Mouse (Mus musculus) testis, adult 2 months (tissue): Measurements from ENCODE around the gene Olfr725. TPM values are rescaled to one million over a fixed set of nuclear protein-coding genes. Genes with fewer than 3 reads are reported as not detected.

Experiments
- H3K27ac ChIP-seq: fragments of 200-500 bp; 2 replicates; pipeline ENCODE4 v1.5.1; 2012; ENCODE audit warnings: low read depth, low read length; ENCODE audit not compliant: control insufficient read depth, insufficient read depth
- H3K27me3 ChIP-seq: fragments of 200-500 bp; 2 replicates; pipeline ENCODE4 v1.6.1; 2012; ENCODE audit warnings: mild to moderate bottlenecking, low read length, moderate library complexity; ENCODE audit not compliant: control insufficient read depth, insufficient read depth
- H3K36me3 ChIP-seq: fragments of 200-500 bp; 2 replicates; pipeline ENCODE4 v1.6.1; 2012; ENCODE audit warnings: mild to moderate bottlenecking, low read length; ENCODE audit not compliant: control insufficient read depth, insufficient read depth
- H3K4me1 ChIP-seq: fragments of 200-500 bp; 2 replicates; pipeline ENCODE4 v1.6.1; 2012; ENCODE audit warnings: low read length; ENCODE audit not compliant: control insufficient read depth, insufficient read depth
- H3K4me3 ChIP-seq: fragments of 200-500 bp; 2 replicates; pipeline ENCODE4 v1.5.1; 2012; ENCODE audit warnings: low read depth, mild to moderate bottlenecking, low read length, moderate library complexity, mixed read lengths; ENCODE audit not compliant: control insufficient read depth
- CTCF ChIP-seq: fragments of 200-500 bp; IDR thresholded peaks from 2 replicates; pipeline ENCODE4 v1.5.1; 2012; ENCODE audit warnings: low read depth, mild to moderate bottlenecking, inconsistent platforms, low read length, moderate library complexity; ENCODE audit not compliant: control insufficient read depth, insufficient read depth, insufficient replicate concordance
- POLR2A ChIP-seq: fragments of 200-500 bp; IDR thresholded peaks from 2 replicates; pipeline ENCODE4 v1.6.1; 2012; ENCODE audit warnings: low read depth, mild to moderate bottlenecking, inconsistent platforms, low read length, moderate library complexity; ENCODE audit not compliant: control insufficient read depth
- polyA plus RNA-seq: library from polyadenylated mRNA; depleted of rRNA; stranded (reverse); fragments of >200 nt; gene quantifications from 2 replicates; pipeline ENCODE4 v1.2.3, GENCODE M21; 2012; rRNA removed

The Olfr725 gene
- polyA plus RNA-seq, 1 experiment: not detected

DNA sequence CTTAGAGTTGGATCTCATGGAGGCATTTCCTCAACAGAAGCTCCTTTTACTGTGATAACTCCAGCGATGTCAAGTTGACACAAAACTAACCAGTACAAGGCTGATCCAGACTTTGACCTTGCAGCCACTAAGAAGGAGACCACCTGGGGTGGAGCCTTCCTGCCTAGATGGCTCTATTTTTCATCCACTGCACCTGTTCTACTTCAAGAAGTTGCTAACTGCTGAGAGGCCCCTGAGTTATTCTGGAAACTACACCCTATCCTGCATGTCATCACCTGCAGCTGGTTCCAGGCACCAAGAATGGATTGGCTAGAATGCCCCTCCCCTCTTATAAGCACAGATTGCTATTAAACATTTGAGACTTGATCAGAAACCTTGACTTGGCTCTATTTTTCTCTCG, 13.8 kb downstream of the Olfr725 start:
- H3K4me3 ChIP-seq: no peak overlapping the region
- no peaks in the 10 kb centered on the region for H3K4me1 ChIP-seq
- no peaks in the 10 kb centered on the region for H3K36me3 ChIP-seq
- H3K27me3 ChIP-seq: no peaks in the 10 kb centered on the region
- TF ChIP-seq CTCF: no peak
- TF ChIP-seq POLR2A: no peak
- no peak overlapping the region for H3K27ac ChIP-seq

Other genes starting within 250 kb of the Olfr725 start
- not detected in 2 replicates for gene Olfr722, start 138.4 kb downstream of the Olfr725 start, polyA plus RNA-seq
- gene Olfr723, start 108.6 kb downstream of the Olfr725 start, polyA plus RNA-seq: not detected in 2 replicates
- gene Olfr724, start 77.1 kb downstream of the Olfr725 start, polyA plus RNA-seq: not detected in 2 replicates
- not detected in 2 replicates for gene Olfr726, start 50.6 kb upstream of the Olfr725 start, polyA plus RNA-seq
- gene Olfr727, start 82.8 kb upstream of the Olfr725 start, polyA plus RNA-seq: not detected in 2 replicates
- gene Olfr728, start 102.3 kb upstream of the Olfr725 start, polyA plus RNA-seq: not detected in 2 replicates
- gene Olfr729, start 112.5 kb upstream of the Olfr725 start, polyA plus RNA-seq: not detected in 2 replicates
- not detected in 2 replicates for gene Olfr730, start 147.8 kb upstream of the Olfr725 start, polyA plus RNA-seq
- 0.06 TPM in 1 of 2 replicates, not detected in the other for gene Olfr731, start 201.5 kb upstream of the Olfr725 start, polyA plus RNA-seq
- 0.14 and 0.17 TPM in 2 replicates for gene Olfr732, start 243.8 kb upstream of the Olfr725 start, polyA plus RNA-seq